Mouse (Mus musculus) embryonic fibroblast, embryonic 13.5 days (primary cell): ENCODE data around the gene Sipa1l3.

ENCODE experiments used
- CTCF ChIP-seq: IDR thresholded peaks from 2 replicates; pipeline ENCODE4 v1.5.1; 2011; ENCODE audit warnings: mild to moderate bottlenecking, control low read depth, low read length, moderate library complexity, borderline replicate concordance; ENCODE audit not compliant: insufficient read depth
- POLR2A ChIP-seq: IDR thresholded peaks from 2 replicates; pipeline ENCODE4 v1.6.1; 2011; ENCODE audit warnings: low read depth, mild to moderate bottlenecking, control low read depth, low read length, moderate library complexity

GRCm38 (mm10) chr7:29504683-29505290, 13.7 kb downstream of the Sipa1l3 start:
- TF ChIP-seq CTCF (no peak), POLR2A (no peak)
